ENCODE assay signal across 25 mouse cellular contexts in genomic region chr4:14445215-14445614, GRCm38 (mm10).
"Had no signal": no experiment of that assay in that cellular context is flagged by ENCODE, and none has a peak within 500 bp of the region (broad histone marks: within the 10 kb centered on the region; RNA-seq: fewer than 3 reads in every experiment).

No protein-coding gene starts in this region.

- H3K27ac ChIP-seq: gastrocnemius, adult 2 months; heart, embryonic 10.5 days; hindbrain, embryonic 10.5 days; hindbrain, embryonic 12.5 days; hindbrain, embryonic 14.5 days; layer of hippocampus, adult 2 months; left cerebral cortex, adult 2 months; limb, embryonic 10.5 days; limb, embryonic 12.5 days had no signal

- H3K9ac ChIP-seq: forebrain, postnatal 0 days; heart, embryonic 12.5 days; hindbrain, embryonic 12.5 days; hindbrain, embryonic 14.5 days; limb, embryonic 12.5 days had no signal

- H3K9me3 ChIP-seq: heart, embryonic 10.5 days; heart, embryonic 12.5 days; hindbrain, embryonic 10.5 days; hindbrain, embryonic 12.5 days; limb, embryonic 10.5 days; limb, embryonic 12.5 days had no signal

- ATAC-seq: forebrain, postnatal 0 days; hindbrain, embryonic 16.5 days; inflammation-experienced regulatory T-cells, adult 6 months had no signal

- H3K4me2 ChIP-seq: heart, embryonic 12.5 days; hindbrain, embryonic 12.5 days; hindbrain, embryonic 14.5 days; limb, embryonic 12.5 days; liver, embryonic 11.5 days had no signal

- DNase-seq: forebrain, postnatal 0 days; gastrocnemius, adult 2 months; gastrocnemius, postnatal 10 days; gastrocnemius, postnatal 25 days; heart, adult 18-20 months; heart, postnatal 10 days; heart, postnatal 4 days; kidney, adult 11 months; kidney, adult 8-10 months; kidney, postnatal 10 days; kidney, postnatal 25 days; kidney, postnatal 4 days; liver had no signal

- H3K36me3 ChIP-seq: heart, embryonic 10.5 days; heart, embryonic 12.5 days; hindbrain, embryonic 10.5 days; hindbrain, embryonic 12.5 days; limb, embryonic 10.5 days; limb, embryonic 12.5 days had no signal

- H3K4me1 ChIP-seq: heart, embryonic 10.5 days; heart, embryonic 12.5 days; hindbrain, embryonic 10.5 days; hindbrain, embryonic 12.5 days; limb, embryonic 10.5 days; limb, embryonic 12.5 days had no signal

- H3K27me3 ChIP-seq: heart, embryonic 12.5 days; hindbrain, embryonic 12.5 days; limb, embryonic 12.5 days had no signal

- H3K4me3 ChIP-seq: gastrocnemius, adult 2 months; heart, embryonic 10.5 days; heart, embryonic 12.5 days; hindbrain, embryonic 10.5 days; hindbrain, embryonic 12.5 days; layer of hippocampus, adult 2 months; left cerebral cortex, adult 2 months; limb, embryonic 10.5 days; limb, embryonic 12.5 days had no signal
